Mouse (Mus musculus) heart, postnatal 10 days (tissue): ENCODE results near the gene Mef2a. TPM values are rescaled to one million over a fixed set of nuclear protein-coding genes. Genes with fewer than 3 reads are reported as not detected.

Source experiments
- DNase-seq, 2 experiments: peaks; one replicate each; pipeline ENCODE4 v3.0.0; 2021
- intact Hi-C: fragments of 180-260 bp; cut with DNase I; formaldehyde crosslinking; loops from one replicate; pipeline ENCODE4 v1.15.1; 2025
- total RNA-seq, 2 experiments: library from RNA; stranded (reverse); gene quantifications; 2 replicates each; pipeline ENCODE4 v1.2.3; 2021

Mef2a gene
- total RNA-seq, 2 experiments from 2014 or later, result 192 to 218 TPM

DNA sequence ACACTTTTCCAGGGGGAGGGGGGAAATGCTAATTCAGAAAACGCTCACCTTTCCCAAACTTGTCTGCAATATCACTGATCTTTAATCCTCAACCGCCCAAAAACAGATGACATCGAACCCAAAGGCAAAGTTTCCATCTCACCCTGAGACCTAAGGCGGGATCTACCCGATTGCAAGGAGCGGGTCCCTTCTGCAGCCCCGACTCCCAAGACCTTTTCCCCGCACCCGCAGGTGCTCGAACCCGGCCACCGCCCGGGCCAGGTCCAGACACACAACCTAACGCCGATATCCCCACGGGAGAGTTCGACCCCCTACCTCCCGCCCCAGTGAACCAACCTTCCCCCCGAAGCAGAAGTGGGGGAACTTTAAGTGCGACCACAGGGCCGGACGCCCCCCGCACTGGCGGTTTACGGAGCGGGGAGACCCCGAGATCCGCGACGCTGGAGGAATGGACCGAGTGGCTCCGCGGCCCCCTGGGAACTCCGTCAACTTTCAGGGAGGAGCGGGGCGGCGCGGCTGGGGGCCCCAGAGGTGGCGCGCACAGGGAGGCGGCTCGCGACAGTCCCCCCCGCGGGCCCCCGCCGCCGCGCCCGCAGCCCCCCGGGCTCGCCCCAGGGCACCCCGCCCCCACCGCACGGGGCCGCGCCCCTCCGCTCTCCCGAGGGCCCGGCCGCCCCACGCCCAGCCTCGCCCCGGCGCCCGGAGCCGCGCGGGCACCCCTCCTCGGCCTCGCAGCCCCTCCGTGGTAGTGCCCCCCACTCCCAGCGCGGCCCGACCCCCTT, 576 bp downstream of the Mef2a start:
- intact Hi-C loops, result loop anchor here (1.0 to 5.0 kb wide), 5 partner anchors 89 to 259 kb away; no protein-coding TSS in a partner anchor
- peak; percentile 53 to 55 for DNase-seq

DNA sequence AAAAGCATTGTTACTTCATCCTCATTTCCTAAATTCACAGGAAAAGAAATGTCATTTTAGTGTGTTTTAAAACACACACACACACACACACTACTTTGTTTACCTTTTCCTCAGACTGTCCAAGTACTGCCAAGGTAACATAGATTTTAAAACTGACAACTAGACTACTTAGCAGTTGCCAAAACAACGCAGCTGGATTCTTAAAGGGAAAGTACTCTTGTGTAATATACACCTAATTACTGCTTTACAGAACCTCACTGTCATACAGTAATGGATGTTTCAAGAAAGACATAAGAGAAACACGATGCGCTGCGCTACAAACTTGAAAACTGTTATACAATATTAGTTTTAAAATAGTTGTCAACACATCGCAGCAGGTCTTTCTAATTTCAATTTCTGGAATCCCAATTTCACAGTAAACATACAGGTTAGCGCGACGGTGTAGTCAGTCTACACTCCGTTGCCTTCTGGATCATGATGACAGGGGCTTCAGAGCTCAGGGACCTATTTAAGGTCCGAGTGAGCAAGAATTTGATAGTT, 1.2 kb downstream of the Mef2a start:
- intact Hi-C loops, result loop anchor here (5.0 kb wide), 2 partner anchors 129 to 176 kb away; no protein-coding TSS in a partner anchor
- peak in 1 of 2 experiments; percentile 23 for DNase-seq

DNA sequence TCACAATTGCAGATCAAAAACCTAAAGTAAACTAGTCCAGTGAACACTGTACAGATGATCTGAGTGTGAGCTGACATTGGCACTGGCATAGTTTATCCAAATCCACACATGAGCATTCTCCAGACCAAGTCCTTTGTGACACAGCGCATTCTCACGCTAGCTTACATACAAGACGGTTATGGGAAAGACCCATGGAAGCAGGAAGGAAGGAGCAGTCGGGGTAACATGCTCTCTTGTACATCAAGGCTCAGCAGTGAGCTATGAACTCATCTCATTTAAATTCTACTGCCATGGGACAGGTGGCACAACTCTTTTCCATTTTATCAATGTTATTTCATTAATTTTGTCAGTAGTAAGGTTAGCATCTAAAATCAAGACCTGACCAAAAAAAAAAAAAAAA, 3.0 kb downstream of the Mef2a start:
- intact Hi-C loops, result loop anchor here (5.0 kb wide), 2 partner anchors 127 to 178 kb away; no protein-coding TSS in a partner anchor
- no peak for DNase-seq

- DNase-seq, result no peak
- intact Hi-C loops, result no loop called here
Observed at GRCm38 (mm10) chr7:67368394-67368793, 4.3 kb downstream of the Mef2a start.

DNA sequence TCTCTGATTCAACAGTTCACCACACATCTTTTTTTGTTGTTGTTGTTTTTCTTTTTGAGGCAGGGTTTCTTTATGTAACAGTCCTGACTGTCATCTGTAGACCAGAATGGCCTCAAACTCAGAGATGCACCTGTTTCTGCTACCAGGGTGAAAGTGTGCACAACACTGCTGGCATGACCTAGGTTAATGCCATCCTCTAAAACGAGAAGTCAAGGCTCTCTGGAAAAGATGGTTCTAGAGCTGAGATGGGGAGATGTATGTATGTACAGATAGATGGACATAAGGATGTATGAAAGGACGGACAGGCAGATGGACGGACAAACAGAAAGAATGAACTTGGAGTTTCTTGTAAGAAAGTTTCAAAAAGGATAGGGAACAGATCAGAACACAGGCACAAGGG, 12.1 kb downstream of the Mef2a start:
- DNase-seq, result no peak
- intact Hi-C loops, result no loop called here

GRCm38 (mm10) chr7:67359863-67360262, 12.8 kb downstream of the Mef2a start:
- intact Hi-C loops, result no loop called here

DNA sequence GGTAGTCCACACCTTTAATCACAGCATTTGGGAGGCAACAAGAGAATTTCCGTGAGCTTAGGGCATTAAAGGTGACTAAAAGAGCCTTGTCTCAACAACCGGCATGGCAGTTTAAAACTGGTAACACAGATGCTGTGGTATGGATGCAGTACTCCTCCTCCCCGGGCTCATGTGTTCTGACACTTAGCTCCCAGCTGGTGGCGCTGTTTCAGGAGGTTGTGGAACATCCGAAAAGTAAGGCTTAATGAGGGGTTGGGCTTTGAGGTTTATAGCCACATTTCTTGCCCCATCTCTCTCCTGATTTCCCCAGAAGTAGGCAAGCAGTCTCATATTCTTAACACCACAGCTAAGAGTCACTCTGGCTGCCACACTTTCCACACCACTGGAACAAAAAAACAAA, 16.8 kb downstream of the Mef2a start:
- intact Hi-C loops, result no loop called here

More at GRCm38 (mm10) chr7:67359863-67360262, 12.8 kb downstream of the Mef2a start:
- no peak for DNase-seq

GRCm38 (mm10) chr7:67353667-67354066, 19.0 kb downstream of the Mef2a start:
- DNase-seq, result no peak
- intact Hi-C loops, result no loop called here

More for the DNA sequence above, 16.8 kb downstream of the Mef2a start:
- DNase-seq, result no peak

DNA sequence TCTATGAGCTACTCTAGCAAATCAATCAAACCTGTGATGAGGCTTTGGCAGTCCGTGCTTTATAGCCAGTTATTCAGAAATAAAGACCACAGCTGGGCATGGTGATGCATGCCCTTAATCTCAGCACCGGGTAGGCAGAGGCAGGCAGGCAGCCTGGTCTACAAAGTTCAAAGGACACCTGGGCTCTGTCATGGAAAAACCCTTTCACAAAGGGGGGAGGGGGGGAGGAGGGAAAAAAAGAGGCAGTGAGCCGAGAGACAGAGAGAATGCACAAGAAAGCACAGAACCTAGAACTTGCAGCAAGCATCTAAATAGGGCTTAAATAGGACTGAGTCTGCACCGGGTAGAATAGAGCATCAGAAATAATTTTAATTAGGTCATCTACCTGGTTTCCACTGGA, 19.7 kb downstream of the Mef2a start:
- DNase-seq, result no peak

DNA sequence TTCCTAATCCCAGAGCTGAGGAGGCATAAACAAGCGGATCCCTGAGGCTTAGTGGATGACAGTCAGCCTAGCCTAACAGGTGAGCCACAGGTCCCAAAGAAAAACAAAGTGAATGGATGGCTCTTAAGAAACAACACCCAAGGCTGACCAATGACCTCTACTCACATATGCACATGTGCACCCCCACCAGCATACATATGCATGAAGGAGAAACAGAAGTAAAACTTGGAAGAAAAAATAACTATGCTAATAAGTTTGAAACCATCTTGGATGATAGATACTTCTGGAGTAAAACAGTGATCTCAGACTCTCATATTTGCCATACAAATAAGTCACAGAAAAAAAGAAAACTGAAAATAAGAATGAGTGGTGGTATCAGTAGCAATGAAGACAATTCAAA, 28.2 kb downstream of the Mef2a start:
- intact Hi-C loops, result no loop called here
- DNase-seq, result no peak

More for the DNA sequence above, 19.7 kb downstream of the Mef2a start:
- intact Hi-C loops, result no loop called here

- DNase-seq, result no peak
- intact Hi-C loops, result no loop called here
Observed at GRCm38 (mm10) chr7:67342067-67342625, 30.5 kb downstream of the Mef2a start.

DNA sequence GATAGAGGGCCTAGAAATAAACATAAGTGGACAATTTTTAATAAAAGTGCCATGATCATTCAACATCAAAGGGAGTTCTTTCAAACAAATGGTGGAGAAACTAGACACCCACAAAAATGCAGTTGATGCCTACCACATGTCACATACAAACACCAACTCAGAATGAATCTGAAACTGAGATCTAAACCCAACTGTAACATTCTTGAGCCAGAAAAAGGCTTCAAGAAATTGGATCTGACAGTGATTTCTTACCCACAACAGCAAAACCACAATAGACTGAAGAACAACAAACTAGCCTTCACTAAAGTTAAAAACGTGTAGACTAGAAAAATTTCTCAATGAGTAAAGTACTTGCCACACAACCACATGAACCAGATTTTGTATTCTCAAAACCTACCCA, 52.3 kb downstream of the Mef2a start:
- intact Hi-C loops, result no loop called here
- no peak for DNase-seq

GRCm38 (mm10) chr7:67318697-67319096, 54.0 kb downstream of the Mef2a start:
- DNase-seq, result no peak

DNA sequence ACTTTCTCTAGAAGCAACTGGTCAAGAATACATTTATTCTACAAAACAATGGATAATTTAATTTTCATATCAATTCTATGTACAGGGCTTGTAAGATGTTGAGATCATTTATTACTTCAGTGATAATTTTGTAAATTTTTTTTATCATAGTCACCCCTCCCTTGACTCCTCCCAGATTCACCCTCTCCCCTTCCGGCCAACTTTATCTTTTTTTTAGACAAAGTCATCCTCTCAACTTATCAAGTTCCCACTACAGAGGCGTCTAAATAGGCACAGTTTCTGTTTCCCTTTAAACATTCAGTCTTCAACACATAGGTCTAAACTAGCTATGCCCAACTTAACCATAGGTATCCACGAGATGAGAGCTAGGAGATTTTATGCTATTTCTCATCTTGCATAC, 59.5 kb downstream of the Mef2a start:
- intact Hi-C loops, result no loop called here
- no peak for DNase-seq

More at GRCm38 (mm10) chr7:67318697-67319096, 54.0 kb downstream of the Mef2a start:
- intact Hi-C loops, result no loop called here

DNA sequence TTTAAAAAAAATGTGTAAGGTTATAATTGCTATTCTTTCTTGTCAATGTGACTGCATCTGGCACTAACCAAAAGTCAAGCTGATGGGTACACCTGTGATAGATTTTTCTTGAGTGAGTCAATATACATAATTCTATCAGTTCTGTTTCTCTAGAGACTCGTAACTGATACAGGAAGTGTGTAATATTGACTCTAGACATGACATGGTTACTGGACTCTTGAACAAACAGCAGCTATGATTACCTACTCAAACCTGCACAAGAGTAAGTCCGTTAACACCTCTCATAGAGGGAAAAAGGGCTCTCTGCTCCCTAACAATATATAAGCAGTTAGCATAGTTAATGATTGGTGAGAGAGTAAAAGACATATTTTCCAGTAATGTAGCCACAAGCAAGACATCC, 62.5 kb downstream of the Mef2a start:
- intact Hi-C loops, result no loop called here
- no peak for DNase-seq

DNA sequence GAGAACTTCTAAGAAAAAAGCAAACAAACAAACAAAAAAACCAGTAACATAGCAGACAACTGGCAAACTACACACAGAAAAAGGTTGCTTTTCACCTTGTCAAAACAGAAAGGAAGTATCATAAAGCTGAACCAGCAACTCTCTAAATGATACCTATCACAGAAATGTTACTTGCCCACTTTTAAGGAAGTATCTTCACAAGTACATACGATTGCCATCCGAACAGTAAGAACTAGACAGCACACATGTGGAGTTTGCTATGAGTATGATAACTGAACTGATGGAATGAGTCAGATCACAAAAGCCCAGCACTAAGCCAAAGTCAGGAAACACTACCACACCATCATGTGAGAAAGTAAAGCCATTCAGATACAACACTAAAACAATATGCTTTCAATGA, 64.6 kb downstream of the Mef2a start:
- intact Hi-C loops, result no loop called here

GRCm38 (mm10) chr7:67307078-67307477, 65.6 kb downstream of the Mef2a start:
- no peak for DNase-seq
- intact Hi-C loops, result no loop called here

More for the DNA sequence above, 64.6 kb downstream of the Mef2a start:
- no peak for DNase-seq

DNA sequence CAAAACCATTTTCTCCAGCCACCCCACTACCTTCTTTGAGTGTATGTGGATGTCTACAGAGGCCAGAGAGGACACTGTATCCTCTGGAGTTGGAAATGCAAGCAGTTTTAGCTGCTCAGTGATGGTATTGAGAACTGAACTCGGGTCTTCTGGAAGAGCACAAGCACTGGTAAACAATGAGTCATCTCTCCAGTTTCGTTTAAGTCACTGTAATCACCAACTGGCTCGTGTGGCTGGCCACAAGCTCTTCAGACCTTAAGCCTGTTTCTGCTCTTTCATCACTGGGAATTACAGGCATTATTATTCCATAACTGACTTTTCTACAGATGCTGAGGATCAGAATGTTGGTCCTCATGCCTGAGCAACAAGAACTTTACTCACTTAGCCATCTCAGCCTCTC, 67.7 kb downstream of the Mef2a start:
- DNase-seq, result no peak
- intact Hi-C loops, result no loop called here

DNA sequence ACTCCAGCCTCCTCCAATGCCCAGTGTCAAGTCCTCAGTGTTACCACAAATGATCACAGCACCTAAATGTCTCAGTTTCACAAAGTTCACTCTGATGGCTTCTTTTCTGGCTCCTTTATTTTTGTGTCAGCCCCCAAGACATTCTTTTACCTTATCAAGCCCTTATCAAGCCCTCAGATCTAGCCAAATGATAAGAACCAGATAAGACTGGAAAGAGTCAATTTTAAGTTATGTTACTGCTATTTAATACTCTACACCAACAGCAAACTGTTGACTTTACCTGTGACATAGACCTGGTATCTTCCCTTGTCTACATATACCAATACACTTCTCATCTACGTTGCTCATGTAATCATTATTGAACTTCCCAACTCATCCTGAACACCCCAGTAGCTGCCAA, 76.2 kb downstream of the Mef2a start:
- intact Hi-C loops, result no loop called here
- DNase-seq, result no peak

DNA sequence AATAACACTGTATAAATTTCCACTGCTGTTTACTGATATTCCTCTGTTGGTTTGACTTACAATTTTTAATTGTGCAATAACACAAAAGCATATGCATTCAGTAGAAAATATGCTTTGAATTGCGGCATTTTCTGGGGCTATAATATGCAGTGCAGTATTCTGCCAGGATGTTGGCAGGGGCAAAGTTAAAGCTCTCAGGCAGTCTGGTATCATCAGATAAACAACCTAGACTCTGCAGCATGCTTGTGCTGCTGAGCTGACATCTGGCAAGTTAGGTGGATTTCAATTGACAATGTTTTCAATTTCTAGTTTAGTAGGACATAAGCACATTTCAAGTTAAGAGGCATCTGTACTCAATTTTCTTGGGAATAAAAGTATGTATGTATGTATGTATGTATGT, 81.3 kb downstream of the Mef2a start:
- DNase-seq, result no peak
- intact Hi-C loops, result no loop called here

DNA sequence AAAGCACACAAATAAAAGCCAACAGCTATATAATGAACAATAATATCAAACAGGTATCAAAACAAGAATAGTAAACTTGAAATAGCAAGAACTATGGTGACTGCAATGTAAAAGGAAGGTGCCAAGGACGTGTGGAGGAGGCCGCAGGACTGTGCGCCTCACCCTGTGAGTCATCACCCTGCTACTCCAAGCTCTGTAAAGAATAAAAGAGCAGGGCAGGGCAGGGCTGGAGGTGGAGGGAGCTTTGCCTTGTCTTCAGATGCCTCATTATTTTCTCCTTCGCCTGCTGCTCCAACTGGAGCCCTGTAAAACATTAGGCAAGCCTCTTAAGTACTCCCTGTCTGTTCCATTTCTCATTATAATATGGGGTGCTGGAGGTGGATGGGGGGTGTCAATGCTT, 85.2 kb downstream of the Mef2a start:
- intact Hi-C loops, result no loop called here
- no peak for DNase-seq

GRCm38 (mm10) chr7:67283581-67283980, 89.1 kb downstream of the Mef2a start:
- intact Hi-C loops, result no loop called here
- DNase-seq, result no peak
